Mouse (Mus musculus): ENCODE data around the gene Npr3. TPM values are rescaled to one million over a fixed set of nuclear protein-coding genes. Genes with fewer than 3 reads are reported as not detected.

The Npr3 gene
- total RNA-seq (2021) (10 to 100 TPM; 10.8 to 23.9 TPM), polyA plus RNA-seq (2012; rRNA removed) (9.0 and 9.8 TPM in 2 replicates)
- long read RNA-seq, partial matches to known transcripts, result 1 of 2 reads
- long read RNA-seq, other reads (novel, unspliced or antisense), result 1 of 2 reads

DNA sequence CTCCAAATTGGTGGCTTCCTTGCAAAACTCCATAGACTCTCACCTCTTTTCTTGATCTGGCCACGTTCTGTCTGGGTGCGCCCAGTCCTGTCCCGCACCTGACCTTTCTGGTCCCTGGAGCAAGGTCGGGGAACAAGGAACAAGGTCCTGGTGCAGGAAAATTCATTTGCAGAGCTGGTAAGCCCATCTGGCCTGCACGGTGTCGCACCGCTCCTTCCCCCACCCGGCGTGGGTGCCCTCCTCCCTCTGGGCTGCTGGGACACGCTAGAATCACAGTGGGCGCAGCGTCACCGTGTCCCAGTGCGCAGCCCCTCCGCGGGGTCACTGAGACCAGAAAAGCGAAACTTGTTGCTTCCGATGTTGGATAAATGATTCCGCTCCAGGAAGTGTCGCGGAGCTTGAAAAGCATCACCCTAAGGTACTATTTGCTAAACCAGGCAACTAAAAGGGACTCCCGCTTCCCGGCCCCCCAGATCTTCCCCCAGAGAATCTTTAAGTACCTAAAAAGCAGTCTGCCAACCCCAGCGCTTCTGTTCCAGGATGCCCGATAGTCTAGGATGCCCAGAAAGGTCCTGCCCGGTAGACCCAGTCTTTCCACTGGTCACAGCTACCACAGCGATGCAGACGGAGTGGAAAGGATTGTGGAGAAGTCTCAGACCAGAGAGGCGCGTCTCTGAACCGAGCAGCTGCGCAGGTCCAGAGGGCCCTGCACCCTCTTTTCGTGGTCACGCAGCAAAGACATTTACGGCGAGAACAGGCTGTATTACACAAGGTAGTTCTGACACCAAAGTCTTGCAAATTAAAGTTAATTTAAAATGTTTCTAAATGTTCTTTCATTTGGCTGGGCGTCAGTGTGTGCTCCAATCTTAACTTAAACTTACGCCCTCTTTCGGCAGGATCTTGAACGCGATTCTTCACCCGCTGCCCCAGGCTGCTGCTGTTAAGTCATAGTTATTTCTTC lies at the start of gene Npr3:
TSS of gene Npr3 (minus strand) at position 717 of the 961 bp plus-strand sequence.
- DNase-seq, result peak; percentile 64

GRCm38 (mm10) chr15:11956129-11956528 lies 49.0 kb upstream of the Npr3 start:
- DNase-seq, result no peak

DNA sequence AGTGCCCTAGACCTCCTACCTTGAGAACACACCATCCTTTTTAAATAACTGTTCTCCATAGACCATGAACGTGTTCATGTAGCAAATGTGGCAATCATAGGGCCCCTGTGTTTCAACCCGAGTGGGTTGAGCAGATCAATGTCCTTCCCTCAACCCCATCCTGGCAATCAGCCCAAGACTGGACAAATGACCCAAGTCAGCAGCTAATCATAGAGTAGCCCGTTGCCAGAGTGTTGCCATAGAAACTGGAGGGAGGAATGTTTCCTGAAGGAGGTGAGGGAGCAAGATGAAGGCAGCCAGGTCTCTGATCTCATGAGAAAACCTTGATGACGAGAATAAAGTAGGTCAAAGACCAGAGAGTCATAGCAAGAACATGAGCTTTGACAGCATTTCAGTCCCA lies 47.1 kb upstream of the Npr3 start:
- peak; percentile 29 for DNase-seq

DNA sequence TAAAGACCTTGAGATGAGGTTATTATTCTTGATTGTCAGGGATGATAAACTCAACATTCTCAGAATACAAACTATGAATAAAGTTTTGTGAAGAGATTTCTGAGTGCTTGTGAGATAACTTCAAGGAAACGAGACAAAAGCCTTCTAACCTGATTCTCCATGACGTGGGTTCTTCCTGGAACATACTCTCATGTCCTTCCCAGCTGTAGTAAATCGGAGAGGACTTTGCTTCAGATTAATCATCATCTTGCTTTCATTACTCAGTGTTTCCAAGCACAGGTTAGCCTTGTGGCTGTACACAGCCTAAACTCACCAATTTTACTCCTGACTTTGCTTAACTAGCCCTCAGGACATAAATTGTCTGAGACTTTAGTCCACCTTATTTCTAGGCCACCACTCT lies 45.1 kb upstream of the Npr3 start:
- no peak for DNase-seq

DNA sequence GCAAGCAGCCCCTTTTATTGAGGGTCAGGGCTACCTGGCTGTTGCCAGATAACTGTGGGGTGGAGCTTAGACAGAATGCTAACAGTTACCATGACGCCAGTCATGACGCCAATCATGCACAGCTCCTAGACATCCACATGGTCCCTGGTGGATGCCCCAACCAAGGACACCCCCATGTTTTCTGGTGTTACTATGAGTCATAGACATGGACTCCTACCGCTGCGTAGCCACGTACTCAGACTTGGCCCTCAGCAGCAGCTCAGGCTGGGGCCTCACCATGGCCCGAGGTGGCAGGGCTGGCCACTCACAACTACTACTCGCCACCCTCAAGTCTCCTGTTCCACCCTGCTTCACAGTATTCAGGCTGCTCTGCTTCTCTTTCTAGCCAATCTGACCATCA lies 44.1 kb upstream of the Npr3 start:
- DNase-seq, result no peak

- DNase-seq, result no peak
Measured at GRCm38 (mm10) chr15:11950144-11950543, 43.1 kb upstream of the Npr3 start.

GRCm38 (mm10) chr15:11949490-11949889 lies 42.4 kb upstream of the Npr3 start:
- DNase-seq, result no peak

GRCm38 (mm10) chr15:11940855-11941254 lies 33.8 kb upstream of the Npr3 start:
- DNase-seq, result no peak

- no peak for DNase-seq
Measured at GRCm38 (mm10) chr15:11927742-11928141, 20.7 kb upstream of the Npr3 start.

GRCm38 (mm10) chr15:11914101-11914500 lies 7.0 kb upstream of the Npr3 start:
- DNase-seq, result no peak

- DNase-seq, result no peak
Measured at GRCm38 (mm10) chr15:11909875-11910274, 2.8 kb upstream of the Npr3 start.

- peak; percentile 20 for DNase-seq
Measured at GRCm38 (mm10) chr15:11908166-11908565, 1.1 kb upstream of the Npr3 start.

DNA sequence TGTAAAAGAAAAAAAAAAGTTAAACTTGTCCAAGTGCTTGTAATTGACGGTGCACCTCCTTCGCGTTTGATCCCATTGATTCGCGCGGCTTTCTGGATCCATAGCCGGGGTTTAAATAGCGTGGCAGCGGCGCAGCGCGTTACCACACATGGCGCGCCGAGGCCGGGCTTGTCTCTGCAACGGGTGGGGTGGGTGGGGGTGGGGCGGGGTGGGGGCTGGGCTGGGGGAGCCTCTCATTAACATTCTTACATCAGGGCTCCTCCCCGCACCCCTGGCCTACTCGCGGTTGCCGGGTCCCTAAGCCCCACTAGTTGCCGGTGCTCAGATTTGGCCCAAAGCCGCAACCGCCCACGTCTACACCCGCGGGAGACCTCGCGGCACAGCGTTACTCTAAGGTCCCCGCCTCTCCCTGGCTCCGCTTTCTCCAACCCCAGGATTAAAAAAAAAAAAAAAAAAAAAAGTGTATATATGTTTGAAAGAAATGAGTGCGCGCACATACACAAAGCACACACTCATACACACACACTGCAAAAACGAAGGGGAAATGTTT lies 991 bp downstream of the Npr3 start:
- DNase-seq, result peak; percentile 57

DNA sequence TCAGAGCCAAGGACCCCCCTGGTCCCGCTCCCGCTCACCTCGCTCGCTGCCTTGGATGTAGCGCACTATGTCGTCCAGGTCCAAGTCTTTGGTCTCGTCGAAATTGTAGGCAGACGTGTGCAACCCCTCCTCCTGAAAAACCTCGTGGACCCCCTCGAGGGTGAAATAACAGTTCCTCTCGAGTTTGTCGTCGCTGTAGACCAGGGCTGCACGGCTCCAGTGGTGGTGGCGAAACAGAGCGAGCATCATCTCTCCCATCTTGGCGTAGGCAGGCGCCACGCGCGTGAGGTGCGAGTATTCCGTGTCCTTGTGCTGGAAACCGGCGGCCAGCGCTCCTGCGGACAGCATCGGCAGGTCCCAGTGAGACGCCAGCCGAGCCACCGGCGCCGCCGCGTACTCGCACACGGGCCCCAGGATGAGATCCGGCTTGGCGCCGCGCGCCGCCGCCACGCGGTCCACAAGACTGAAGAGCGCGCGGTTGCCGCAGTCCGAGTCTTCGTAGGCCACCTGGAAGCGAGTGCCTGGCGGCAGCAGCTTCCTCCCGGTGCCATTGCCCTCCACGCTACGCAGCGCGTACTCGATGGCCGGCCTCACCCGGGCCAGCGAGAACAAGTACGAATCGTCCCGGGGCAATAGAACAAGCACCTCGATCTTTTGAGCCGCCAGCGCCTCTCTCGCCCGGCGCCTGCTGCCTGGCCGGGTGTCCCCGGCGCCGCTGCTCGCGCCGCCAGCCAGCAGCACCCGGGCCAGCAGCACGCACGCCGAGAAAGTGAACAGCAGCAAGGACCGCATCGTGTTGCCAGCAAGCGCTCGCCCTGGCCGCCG lies 2.0 kb downstream of the Npr3 start:
- peak; percentile 62 for DNase-seq

- DNase-seq, result peak; percentile 45
Measured at GRCm38 (mm10) chr15:11904043-11904847, 2.8 kb downstream of the Npr3 start.

- DNase-seq, result peak; percentile 26
Measured at GRCm38 (mm10) chr15:11903196-11904042, 3.7 kb downstream of the Npr3 start.

- DNase-seq, result no peak
Measured at GRCm38 (mm10) chr15:11897617-11898016, 9.5 kb downstream of the Npr3 start.

GRCm38 (mm10) chr15:11897162-11897561 lies 9.9 kb downstream of the Npr3 start:
- no peak for DNase-seq

GRCm38 (mm10) chr15:11893969-11894368 lies 13.1 kb downstream of the Npr3 start:
- no peak for DNase-seq

- DNase-seq, result no peak
Measured at GRCm38 (mm10) chr15:11891395-11891794, 15.7 kb downstream of the Npr3 start.

All from adrenal gland, adult 2 months (tissue).